ENCODE assay signal across 17 mouse cellular contexts in the genomic region with DNA sequence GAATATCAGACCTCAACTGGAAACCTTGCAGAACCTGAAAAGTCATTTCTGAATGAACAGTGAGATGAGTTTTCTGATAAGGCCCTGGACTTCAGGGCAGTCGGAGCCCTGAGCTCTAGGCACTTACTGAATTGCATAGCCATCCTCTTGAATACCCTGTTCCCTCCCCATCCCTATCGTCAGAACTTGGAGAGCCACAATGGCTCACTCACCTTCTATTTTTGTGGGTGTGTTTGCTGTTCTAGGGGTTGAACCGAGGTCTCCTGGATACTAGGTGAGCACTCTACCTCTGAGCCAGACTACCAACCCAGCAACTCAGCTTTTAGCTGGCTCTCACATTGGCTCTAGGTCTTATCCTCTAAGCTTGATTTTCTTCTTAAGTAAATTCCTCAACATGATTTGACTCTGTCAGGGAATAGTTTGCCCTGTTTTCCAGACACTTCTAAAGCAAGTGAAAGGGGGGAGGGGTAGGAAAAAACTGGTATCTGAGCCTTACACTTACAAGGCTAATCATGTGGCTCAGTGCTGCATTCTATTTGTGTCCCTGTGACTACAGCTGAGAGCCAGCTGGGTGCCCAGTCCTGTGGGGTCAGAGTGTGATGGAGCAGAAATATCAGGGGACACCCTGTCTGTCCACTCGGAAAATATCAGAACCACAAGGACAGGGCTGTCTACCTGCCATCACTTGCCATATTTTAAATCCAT.
DNase-seq lines count a peak whose midpoint lies in the region; ATAC-seq lines count a peak whose summit lies in the region.
"Had no signal": no experiment of that assay in that cellular context is flagged by ENCODE, and none has a peak within 500 bp of the region (broad histone marks: within the 10 kb centered on the region; RNA-seq: fewer than 3 reads in every experiment).

No protein-coding gene starts in this region.

- no peak overlapping the region for H3K4me2 ChIP-seq in intestine, embryonic 15.5 days (replicated peaks)
- no peak overlapping the region for H3K4me2 ChIP-seq in intestine, embryonic 16.5 days (ENCODE audit: low read depth, low read length)
- H3K4me2 ChIP-seq: embryonic facial prominence, embryonic 15.5 days; kidney, embryonic 15.5 days; liver, embryonic 12.5 days; neural tube, embryonic 12.5 days had no signal

- no peak overlapping the region for H3K4me3 ChIP-seq in intestine, embryonic 15.5 days (replicated peaks)
- H3K4me3 ChIP-seq in intestine, embryonic 16.5 days (ENCODE audit: low read length), result no peak overlapping the region
- H3K4me3 ChIP-seq in brown adipose tissue, adult 24 weeks (ENCODE audit: insufficient read depth, low read depth, low read length), result no peak overlapping the region
- H3K4me3 ChIP-seq: embryonic facial prominence, embryonic 15.5 days; kidney, embryonic 15.5 days; liver, embryonic 12.5 days; neural tube, embryonic 12.5 days had no signal

- H3K27me3 ChIP-seq in intestine, embryonic 15.5 days (replicated peaks), result no peaks in the 10 kb centered on the region
- no peaks in the 10 kb centered on the region for H3K27me3 ChIP-seq in intestine, embryonic 16.5 days (replicated peaks; ENCODE audit: control insufficient read depth, insufficient read depth, low read length)
- H3K27me3 ChIP-seq: embryonic facial prominence, embryonic 15.5 days; kidney, embryonic 15.5 days; liver, embryonic 12.5 days; neural tube, embryonic 12.5 days had no signal

- H3K4me1 ChIP-seq in intestine, embryonic 15.5 days (replicated peaks), result 0 out of 2 replicates have a peak, but pooled peaks cover 2% of the 10 kb centered on the region
- H3K4me1 ChIP-seq in intestine, embryonic 16.5 days (ENCODE audit: control insufficient read depth, insufficient read depth, low read length), result peaks cover 16% of the 10 kb centered on the region; the same call in 1 of the 2 replicates
- H3K4me1 ChIP-seq in brown adipose tissue, adult 24 weeks (ENCODE audit: control insufficient read depth, insufficient read depth, insufficient read length, low read length), result peaks cover 46% of the 10 kb centered on the region
- H3K4me1 ChIP-seq: embryonic facial prominence, embryonic 15.5 days; neural tube, embryonic 12.5 days had no signal

- no peak overlapping the region for H3K9ac ChIP-seq in intestine, embryonic 15.5 days
- no peak overlapping the region for H3K9ac ChIP-seq in intestine, embryonic 16.5 days (ENCODE audit: low read depth, low read length)
- H3K9ac ChIP-seq: embryonic facial prominence, embryonic 15.5 days; kidney, embryonic 15.5 days; liver, embryonic 12.5 days; neural tube, embryonic 12.5 days had no signal

- 58% methylated on average over 4 of the region's 4 CpGs for WGBS in intestine, embryonic 15.5 days
- WGBS in intestine, embryonic 16.5 days, result 63% methylated on average over 4 of the region's 4 CpGs

- H3K27ac ChIP-seq in intestine, embryonic 15.5 days, result no peak overlapping the region
- H3K27ac ChIP-seq in intestine, embryonic 16.5 days (ENCODE audit: low read length), result no peak overlapping the region
- peak overlapping the region; percentile 86 for H3K27ac ChIP-seq in brown adipose tissue, adult 24 weeks (replicated peaks; ENCODE audit: low read depth, low read length)
- H3K27ac ChIP-seq: embryonic facial prominence, embryonic 15.5 days; hindbrain, postnatal 0 days; liver, embryonic 12.5 days; neural tube, embryonic 12.5 days had no signal

- H3K36me3 ChIP-seq in intestine, embryonic 15.5 days, result no peaks in the 10 kb centered on the region
- H3K36me3 ChIP-seq in intestine, embryonic 16.5 days (ENCODE audit: control insufficient read depth, insufficient read depth, low read length), result no peaks in the 10 kb centered on the region
- H3K36me3 ChIP-seq: embryonic facial prominence, embryonic 15.5 days; kidney, embryonic 15.5 days; liver, embryonic 12.5 days; neural tube, embryonic 12.5 days had no signal

- ATAC-seq in intestine, embryonic 15.5 days, result 0 out of 2 replicates have a peak, but pooled peaks have one; percentile 28
- ATAC-seq in intestine, embryonic 16.5 days, result no peak
- ATAC-seq: forebrain, embryonic 14.5 days; hindbrain, postnatal 0 days; liver, embryonic 12.5 days; midbrain, embryonic 16.5 days had no signal

- H3K9me3 ChIP-seq in intestine, embryonic 15.5 days, result no peaks in the 10 kb centered on the region
- no peaks in the 10 kb centered on the region for H3K9me3 ChIP-seq in intestine, embryonic 16.5 days (ENCODE audit: control insufficient read depth, low read length)
- H3K9me3 ChIP-seq: embryonic facial prominence, embryonic 15.5 days; G1E; kidney, embryonic 15.5 days; liver, embryonic 12.5 days; neural tube, embryonic 12.5 days had no signal

- peak; percentile 70 to 78 for DNase-seq in heart, adult 9 months (ENCODE audit: low spot score in 2 of 2)
- peak; percentile 60 for DNase-seq in heart, postnatal 4 days
- DNase-seq in urinary bladder, adult 2 months (ENCODE audit: low spot score), result no peak
- DNase-seq in spleen, adult 18-20 months, result no peak
- DNase-seq: cerebellum, adult 11 months; right cerebral cortex, postnatal 4 days had no signal

Comparison
In these comparisons a context has a peak if more than half of its experiments do, and no peak if none do; other contexts are left out.
1. DNase-seq: peak in heart, adult 9 months (2 of 2) and heart, postnatal 4 days (single experiment); none in urinary bladder, adult 2 months (single experiment) and spleen, adult 18-20 months (0 of 2).